Mouse (Mus musculus) spleen, adult 2 months (tissue): Measurements from ENCODE around the gene Ice2.

Source experiments
- CTCF ChIP-seq: fragments of 200-500 bp; IDR thresholded peaks from 2 replicates; pipeline ENCODE4 v1.5.1; 2011; ENCODE audit warnings: mild to moderate bottlenecking, inconsistent platforms; ENCODE audit not compliant: insufficient read depth, insufficient read length, insufficient replicate concordance; ENCODE audit errors: extremely low read depth
- POLR2A ChIP-seq: fragments of 200-500 bp; IDR thresholded peaks from 2 replicates; pipeline ENCODE4 v1.6.1; 2011; ENCODE audit warnings: low read depth, low read length, inconsistent platforms

- TF ChIP-seq CTCF (no peak), POLR2A (no peak)
Observed at GRCm38 (mm10) chr9:69475873-69476272, 78.2 kb downstream of the Ice2 start.
